Mouse (Mus musculus): ENCODE measurements at regions not wholly inside any gene's neighbourhood (a gene's known extent, or its start where the extent isn't known, plus 50 kb on each side); places are given as distances from the start of the nearest gene placed in this dataset.

DNA sequence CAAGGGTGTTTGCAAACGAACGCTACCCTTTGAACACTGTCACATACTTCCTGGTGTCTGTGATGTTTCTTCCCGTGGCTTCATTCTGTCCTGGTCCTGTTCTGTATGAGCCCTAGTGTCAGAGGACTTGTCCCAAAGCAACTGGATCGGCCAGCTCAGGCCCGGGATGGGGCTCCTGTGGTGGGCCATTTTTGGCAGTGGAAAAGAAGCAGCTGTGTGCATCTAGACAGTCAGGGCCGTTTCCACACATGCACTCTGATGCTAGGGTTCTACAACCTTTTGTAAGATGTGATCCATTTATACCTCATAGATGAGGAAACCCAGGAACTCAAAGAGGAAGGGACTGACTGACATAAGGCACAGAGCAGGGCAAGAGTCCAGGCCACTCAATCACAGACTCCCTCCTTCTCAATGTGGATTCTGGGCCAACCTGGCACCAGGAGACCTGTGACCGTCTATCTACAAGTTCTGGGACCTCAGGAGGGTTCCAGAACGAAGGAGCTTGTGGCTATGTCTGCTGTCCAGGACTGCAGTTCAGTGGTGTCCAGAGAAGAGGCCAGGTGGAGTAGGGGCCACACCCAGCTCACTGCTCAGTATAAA lies 155.2 kb downstream of the Trim29 start:
- DNase-seq (ENCODE audit: low spot score in 2 of 2): no peak

DNA sequence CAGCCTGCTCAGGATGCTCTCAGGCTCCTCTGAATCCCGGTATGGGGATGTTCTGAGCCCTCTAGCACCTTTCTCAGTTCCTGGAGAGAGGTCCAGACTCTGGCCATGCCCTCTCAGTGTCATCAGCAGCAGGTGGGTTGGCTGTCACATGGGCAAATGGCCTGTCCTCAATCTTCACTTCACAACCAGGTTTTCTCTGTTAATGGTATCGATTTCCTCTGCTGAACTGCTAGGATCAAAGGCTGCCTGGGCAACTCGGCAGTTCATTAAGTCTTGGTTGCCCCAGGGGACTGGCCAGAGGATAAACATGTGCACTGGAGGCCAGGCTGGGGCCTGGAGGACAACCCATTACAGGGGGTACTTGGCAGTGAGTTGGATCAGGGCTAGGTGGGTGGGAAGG lies 156.2 kb downstream of the Trim29 start:
- DNase-seq (ENCODE audit: low spot score in 2 of 2): no peak

DNA sequence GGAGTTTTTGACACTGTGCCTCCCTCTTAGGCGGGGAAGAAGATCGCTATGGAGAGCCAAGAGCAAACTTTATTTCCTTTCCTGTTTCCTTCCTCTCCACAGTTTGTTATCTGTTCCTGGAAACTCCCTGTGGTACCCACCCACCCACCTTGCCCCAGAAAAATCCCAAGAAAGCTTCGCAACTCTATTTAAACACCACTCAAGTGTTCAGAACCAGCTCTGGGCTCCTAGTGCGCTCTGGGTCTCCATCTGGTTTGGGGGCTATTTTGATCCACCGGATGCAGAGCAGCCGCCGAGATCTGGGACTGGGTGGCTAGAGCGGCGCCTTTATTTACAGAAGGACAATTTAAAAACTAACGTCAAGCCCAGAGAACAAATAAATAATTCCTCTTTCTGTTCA lies 158.6 kb downstream of the Trim29 start:
- no peak for DNase-seq (ENCODE audit: low spot score in 2 of 2)

DNA sequence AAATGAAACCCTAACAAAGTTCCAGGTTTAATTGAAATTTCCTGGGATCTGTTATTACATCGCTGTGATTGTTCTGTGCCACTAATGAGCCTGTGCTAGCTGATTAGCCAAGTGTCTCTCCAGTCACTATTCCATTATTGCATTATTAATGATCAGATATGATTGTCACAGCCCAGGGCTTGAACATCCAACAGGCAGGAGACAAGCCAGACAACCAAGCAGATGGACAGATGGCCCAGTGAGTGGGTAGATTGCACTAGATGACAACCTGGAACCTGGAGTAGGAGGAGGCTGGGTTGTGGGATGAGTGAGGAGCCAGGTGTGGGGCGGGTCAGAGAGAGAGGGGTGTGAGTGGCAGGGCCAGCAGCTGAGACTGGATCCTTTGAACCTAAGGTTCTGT lies 161.6 kb downstream of the Trim29 start:
- DNase-seq (ENCODE audit: low spot score in 2 of 2): no peak

DNA sequence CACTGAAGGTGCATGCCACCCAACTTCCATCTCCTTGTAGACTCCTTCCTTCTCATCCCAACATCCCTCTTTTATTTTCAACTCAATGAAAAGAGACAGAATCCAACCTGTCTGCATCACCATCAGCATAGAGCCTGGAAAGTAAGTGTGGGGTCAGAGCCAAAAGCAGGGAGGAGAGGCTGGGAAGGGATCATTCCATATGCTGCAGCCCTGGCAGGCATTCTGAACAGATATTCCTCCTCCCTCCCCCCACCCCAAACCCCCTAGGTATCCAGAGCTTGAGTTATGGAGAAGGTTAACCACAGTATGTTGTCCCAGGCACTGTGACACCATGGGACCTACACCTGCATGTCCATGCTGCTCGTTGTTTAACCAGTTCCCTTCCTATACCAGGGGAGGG lies 162.5 kb downstream of the Trim29 start:
- DNase-seq (ENCODE audit: low spot score in 2 of 2): no peak

DNA sequence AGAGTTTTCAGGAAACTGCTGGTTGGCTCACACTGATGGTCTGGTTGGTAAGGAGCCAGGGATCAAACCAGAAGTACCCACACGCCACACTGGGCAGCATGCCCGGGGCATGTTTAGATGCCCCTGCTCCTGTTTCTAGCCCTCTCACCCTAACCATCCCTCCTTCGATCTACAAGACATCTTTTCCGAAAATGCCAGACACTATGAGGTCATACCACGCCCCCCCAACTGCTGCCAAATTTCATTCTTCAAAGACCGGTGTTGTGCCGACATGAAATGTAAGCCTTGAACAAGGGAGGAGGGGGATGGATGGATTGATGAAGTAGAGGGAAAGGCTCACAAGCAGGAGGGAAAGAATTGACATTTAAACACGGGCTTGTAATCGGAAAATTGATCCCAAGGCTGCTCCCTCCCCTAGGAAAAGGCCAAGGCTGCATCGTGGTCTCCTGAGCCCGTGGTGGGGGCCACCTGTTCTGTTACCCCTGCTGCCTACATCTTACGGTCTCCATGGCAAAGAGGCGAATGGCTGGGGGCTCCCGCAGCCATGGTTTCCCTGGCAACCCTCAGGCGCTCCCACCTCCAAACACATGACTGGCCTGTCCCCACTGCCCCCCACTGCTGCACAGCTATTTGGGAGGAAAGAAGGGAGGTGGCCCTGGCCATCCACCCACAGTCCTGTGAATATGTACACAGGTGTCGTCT lies 163.1 kb downstream of the Trim29 start:
- no peak for DNase-seq (ENCODE audit: low spot score in 2 of 2)

DNA sequence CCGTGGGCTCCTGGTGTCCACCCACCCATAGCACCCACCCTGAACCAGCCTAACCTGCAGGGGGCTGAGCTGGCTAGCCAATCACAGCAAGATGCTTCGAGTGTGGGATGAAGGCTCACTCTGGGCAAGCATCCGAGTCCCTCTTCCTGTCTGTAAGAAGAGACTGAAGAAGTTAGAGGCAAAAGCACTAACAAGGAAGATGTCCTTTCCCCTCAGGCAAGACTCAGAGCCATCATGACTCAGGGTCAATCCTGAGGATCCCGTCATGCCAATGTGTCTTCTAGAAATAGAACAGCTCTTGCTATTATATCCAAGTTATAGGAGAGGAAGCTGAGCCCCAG lies 163.6 kb downstream of the Trim29 start:
- no peak for DNase-seq (ENCODE audit: low spot score in 2 of 2)

DNA sequence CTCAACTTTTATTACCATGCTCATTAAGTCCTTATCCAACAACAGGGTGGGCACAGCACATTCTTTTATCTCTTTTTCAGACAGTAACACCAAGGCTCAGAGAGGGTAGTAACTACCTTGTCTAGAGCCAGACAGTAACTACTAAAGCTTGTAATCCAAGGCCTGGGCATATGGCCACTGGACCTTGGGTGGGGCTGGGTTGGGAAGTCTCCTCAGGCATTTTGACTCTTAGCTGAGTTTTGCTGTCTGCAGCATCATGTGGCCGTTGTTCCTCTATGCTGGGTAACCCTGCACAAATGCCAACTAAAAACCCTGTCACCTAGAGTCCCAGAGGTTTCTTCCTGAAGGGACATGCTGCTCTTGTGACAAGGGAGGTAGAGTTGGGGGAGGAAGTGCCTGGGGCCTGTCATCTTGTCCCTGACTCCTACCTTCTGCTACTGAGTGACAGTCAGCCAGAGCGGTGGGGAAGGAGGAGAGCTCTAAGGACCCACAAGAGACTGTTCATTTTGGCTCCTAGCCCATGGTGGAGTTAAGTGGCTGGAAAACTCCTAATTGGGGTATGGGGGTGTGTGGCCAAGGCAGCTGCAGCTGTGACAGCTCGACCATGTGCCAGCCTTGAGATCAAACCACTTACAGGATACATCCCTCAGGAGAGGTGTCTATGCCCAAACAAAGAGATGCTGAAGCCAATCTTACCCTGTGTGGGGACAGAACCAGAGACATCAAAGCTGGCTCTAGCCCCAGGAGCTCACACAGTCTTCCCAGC lies 170.4 kb downstream of the Trim29 start:
- no peak for DNase-seq (ENCODE audit: low spot score in 2 of 2)

DNA sequence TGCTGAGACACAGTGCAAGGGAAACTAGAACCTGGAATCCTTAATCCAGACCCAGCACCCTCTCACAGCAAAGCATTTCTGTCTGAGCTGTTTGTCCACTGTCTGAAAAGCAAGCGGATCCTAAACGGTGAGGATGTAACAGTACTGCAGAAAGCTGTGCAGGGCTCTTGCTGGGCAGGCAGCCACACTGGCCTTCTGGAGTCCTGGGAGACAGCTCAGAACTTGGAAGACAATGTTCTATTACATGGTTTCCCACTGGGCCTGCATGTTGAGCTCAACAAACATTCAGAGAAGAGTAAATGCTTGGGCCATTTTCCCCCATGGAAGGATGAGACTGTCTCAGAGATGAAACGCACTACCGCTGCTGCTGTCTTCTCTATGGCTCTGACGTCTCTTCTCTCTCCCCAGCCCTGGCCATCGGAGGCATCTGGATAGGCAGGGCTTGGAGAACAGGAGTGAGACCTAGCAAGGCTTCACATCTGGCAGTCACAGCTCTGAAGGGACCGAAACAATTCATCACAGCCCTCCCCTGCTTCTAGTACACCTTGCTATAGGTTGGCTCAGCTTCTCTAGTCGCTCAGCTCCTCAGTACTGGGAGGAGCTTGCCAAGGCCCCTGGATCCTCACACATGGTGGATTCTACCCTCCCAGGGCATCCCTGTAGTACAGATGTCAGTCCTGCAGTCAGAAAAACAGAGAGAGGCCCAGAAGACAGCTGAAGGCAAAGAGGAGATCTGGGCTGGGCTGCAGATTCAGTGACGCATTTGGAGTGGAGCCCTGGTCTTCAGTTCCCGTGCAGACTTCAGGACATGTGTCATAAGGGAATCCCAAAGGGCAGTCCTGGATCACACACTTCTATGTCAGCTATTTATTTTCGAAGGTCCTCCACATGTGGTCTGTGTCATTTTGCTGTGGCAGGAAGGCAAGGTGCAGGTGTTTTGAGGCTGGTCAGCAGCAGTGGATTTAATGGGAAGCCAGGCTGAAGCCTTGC lies 171.7 kb downstream of the Trim29 start:
- DNase-seq (ENCODE audit: low spot score in 2 of 2): peak; percentile 50 to 75

DNA sequence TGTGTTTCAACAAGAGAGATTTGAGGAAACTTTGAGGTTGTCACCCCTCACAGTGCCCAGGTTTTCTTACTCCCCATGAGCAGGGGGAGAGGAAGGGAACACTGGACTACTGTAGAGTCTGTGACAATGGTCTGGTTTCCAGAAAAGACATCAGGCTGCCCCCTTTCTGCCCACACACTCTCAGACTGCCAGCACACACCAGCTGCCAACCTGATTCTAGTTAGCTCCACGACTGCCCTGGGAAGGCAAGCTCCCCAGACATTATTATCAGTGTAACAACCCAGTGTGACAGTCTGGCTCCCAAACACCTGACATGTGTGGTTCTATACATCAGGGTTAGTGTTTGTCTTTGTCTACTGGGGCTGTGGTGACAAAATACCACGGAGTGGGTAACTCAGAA lies 172.5 kb downstream of the Trim29 start:
- peak; percentile 40 to 52 for DNase-seq (ENCODE audit: low spot score in 2 of 2)

DNA sequence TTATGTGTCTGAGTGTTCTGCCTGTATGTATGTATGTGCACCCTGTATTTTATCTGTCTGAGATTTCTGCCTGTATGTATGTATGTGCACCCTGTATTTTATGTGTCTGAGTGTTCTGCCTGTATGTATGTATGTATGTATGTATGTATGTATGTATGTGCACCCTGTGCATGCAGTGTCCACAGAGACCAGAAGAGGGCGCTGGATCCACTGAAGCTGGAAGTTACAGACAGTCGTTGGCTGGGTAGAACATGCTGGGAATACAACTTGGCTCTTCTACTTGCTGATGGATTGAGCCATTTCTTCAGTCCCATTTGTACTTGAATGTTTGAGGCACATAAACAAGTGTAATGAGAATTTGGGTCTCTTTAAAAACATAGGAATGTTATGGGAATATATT lies 173.3 kb downstream of the Trim29 start:
- DNase-seq (ENCODE audit: low spot score in 2 of 2): no peak

DNA sequence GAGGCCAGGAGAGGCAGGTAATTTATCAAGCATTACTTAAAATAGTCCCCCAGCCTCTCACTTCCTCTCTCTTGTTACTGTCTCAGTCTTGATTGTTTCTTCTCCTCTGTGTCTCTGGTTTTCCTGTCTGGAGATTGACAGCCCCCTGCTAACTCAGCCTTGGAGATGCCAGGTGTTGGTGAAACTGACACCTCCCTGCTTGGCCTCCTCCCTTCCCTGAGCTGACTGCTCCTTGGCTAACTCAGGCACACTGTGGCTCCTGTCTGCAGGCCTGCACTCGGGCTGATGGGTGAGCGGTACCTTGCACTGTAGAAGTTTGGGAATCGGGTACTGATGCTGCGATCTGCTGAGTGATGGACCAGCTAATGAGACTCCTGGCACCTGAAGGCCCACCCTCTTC lies 176.1 kb downstream of the Trim29 start:
- DNase-seq (ENCODE audit: low spot score in 2 of 2): no peak

DNA sequence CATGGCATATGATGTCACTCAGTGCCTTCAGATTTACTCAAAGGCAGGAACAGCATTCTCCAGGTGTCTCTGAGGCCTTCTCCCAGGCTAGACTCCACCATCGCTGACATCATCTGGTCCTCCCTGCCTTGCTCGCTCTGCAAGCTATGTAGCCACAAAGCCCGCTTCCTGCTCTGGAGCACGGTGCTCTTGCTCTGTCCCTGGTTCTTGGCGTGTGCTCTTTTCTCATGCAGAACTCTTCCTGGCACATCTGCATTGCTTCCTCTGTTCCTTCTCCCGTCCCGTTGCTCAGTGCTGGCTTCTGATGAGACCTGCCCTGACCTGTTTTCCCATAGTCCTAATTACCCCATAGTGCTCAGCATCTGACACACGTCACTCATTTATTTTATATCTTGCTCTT lies 178.6 kb downstream of the Trim29 start:
- no peak for DNase-seq (ENCODE audit: low spot score in 2 of 2)

DNA sequence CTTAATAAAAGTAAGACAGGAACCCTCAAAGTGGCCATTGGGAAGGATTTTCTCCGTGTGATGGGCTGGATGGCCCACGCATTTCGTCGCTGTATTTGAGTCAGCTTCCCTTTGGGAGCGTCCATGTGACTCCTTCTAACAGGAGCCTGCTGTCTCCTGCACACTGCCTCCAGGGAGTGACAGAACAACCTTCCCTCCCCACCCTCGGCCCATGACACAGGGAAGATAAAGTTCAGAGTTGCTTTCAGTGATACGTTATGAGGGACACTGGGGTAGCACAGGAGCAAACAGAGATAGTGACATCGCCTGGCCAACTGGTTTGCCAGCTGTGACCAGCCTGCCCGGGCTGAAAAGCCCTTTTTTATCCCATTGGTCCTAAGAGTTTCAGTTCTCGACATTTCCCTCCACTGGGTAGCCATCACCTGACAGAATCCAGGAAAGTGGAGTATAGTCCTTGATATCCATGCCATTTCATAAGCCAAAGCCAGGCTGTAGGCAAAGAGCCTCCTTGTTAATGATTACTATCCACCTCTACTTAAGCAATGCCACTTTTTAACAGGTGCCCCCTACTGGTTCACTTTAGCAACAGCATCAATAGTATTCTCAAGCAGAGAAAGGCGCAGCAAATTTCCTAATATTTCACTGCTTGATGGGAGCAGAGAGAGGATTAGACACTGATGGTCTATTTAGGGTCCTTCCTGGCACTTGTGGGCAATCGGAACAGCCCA lies 180.5 kb downstream of the Trim29 start:
- DNase-seq (ENCODE audit: low spot score in 2 of 2): no peak

DNA sequence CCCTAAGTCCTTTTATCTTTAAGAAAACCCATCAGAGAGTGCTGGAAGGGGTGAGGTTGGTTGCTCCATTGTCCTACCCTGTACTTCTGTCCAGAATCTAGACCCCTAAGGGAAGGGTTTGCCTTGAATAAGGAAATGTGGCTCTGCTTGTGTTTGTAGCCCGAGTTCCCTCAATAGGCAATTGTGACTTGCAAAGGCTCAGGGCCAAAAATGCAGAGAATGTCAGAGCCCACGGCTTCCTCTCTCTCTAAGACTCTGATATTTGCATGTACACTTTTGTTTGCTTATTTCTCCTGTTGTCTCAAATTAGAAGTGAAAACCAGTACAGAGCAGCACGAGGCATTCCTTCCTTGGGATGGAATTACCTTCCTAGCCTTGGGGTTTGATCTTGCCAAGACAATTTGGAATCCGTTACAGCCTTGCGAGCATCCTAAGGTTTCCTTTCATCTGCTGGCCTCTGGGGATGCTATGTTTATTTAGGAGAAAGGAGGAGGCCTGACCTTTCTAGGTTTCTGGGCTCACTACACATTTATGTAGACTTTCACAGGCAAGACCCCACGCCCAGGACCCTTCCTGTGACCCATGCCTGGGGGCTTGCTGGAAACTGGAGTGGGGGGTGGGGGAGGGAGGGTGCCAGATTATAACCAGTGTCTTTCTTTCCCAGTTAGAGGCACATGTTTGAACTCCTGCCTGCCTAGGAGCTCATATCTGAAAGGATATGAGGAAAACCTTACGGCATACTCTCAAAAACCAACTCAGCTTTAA lies 181.8 kb downstream of the Trim29 start:
- no peak for DNase-seq (ENCODE audit: low spot score in 2 of 2)

DNA sequence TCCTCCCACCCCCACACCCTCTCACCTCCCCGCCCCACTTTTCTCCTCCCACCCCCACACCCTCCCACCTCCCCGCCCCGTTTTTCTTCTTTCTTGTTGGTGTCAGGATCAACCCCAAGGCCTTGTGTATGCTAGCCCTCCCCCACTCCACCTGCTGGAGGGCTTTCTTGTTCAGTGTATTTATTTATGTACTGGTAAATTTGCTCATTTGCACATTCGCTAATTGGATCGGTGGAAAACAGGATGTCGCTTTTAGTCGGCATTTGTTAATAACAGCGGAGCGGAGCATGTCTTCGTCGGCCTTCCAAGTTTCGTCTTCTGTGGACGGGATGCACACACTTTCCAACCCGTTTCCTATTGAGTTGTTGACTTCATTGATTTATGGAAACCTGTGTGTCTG lies 187.9 kb downstream of the Trim29 start:
- DNase-seq (ENCODE audit: low spot score in 2 of 2): no peak

DNA sequence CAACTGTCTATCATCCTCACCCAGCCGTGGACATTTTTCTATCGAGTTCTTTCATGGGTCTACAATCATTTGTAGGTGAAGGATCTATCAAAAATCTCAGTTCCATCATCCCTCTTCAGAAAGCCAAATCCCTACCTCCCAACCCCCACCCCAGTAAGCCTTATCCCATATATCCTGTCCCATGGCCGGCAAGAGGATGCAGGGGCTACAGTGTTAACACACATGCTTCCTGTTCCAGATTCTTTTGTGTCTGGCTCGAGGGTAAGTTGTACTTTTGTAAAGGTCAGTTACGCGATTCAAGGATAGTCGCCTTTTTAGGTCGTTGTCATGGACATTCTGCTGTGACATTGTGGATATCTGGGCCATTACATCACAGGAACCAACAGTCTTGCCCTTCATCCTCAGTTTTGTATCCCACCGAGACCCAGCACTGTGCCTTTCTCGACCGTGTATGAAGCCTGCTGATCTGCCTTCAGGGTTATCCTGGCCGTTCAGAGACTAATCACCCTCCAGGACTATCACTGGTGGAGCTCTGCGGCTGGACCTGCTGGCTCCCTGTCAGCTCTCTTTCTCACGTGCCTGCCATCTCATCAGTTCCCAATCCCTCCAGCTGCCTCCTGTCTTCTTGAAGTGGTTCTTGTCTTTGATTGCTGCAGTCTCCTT lies 193.8 kb downstream of the Trim29 start:
- DNase-seq (ENCODE audit: low spot score in 2 of 2): no peak

DNA sequence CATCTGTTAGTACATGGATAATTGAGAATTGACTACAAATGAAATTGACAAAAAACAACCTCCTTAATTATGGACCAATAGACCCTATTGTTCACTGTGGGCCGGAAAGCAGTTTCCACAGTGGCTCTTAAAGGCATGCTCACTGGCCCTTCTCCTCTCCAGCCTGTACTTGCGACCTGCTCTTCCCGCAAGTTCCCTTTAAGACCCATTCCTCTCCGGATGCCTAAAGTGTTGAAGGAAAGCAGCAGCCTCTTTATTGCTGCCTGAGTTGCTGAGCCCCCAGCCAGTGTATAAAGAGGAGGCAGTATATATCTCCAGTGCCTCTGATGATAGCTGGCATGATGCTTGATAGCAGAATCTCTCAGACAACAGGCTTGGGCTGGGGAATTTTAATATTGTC lies 195.2 kb downstream of the Trim29 start:
- DNase-seq (ENCODE audit: low spot score in 2 of 2): no peak

DNA sequence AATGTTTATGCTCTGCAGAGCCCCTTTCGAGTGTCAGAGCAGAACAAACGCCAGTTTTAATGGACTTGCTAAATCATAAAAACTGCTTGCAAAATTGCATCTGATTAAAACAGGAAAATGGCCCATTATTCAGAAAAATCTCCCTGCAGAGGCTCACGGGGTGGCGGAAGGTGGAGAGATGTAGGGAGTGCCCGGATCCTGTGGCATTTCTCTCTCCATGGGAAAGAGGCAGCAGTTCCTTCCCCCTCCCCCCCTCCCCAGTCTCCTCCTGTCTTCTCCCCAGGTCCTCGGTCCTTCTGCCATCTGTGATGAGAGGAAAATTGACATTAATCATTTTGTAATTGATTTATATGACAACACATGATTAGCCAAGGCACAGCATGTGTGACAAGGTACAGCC lies 195.6 kb downstream of the Trim29 start:
- no peak for DNase-seq (ENCODE audit: low spot score in 2 of 2)

DNA sequence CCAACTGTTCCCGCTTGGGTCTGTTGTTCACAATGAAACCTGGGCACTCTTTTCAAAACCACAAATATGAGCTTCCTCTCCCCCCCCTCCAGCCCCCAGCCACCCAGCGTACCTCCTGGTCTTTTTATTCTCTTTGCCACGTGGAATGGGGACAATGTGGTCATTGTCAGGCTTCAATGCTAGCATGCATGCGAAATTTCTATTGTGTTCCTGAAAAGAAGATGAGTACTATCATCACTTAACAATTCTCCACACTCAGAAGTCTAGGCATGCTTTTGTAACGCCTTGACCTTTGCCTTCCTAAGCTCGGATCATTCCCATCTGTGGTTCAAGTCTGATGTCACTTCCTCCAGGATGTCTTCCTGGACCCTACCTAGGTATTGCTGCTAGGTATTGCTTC lies 202.2 kb downstream of the Trim29 start:
- no peak for DNase-seq (ENCODE audit: low spot score in 2 of 2)
